Mouse (Mus musculus): Measurements from ENCODE around the gene Cd209e.

DNA sequence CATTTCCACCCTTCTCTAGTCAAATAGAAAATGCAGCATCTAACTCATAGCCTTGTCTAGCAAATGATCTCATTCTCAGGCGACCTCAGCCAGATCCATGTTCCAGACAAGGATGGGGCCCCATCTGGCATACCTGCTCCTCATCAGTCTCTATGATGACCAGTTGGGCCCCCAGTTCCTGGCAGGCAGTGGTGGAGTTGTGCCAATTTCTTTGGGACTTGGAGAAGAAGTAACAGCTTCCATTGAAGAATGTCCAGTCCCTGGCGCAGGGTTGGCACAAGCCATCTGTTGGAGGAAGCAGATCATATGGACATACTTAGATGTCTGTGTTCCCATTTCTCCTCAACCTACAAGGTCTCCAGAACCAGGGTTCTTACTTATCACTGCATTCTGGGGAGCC, 22.0 kb upstream of the Cd209e start:
- TF ChIP-seq CTCF (IDR thresholded peaks at IDR 0.05; ENCODE audit: low read depth) (no peak), EP300 (IDR thresholded peaks at IDR 0.05; ENCODE audit: low read depth) (no peak)

All from liver, embryonic 14.5 days (tissue).